Mouse (Mus musculus) retina, embryonic 14.5 days (tissue): ENCODE results near the gene Znhit3.
"Not testable (repeated sequence)": the region's sequence is repeated elsewhere in the genome, so short reads cannot be mapped to it uniquely, and the experiment has no call there.

Experiments used
- DNase-seq: peaks from one replicate; pipeline ENCODE4 v3.0.0-alpha.2; 2015; ENCODE audit warnings: low spot score

Gene Znhit3

DNA sequence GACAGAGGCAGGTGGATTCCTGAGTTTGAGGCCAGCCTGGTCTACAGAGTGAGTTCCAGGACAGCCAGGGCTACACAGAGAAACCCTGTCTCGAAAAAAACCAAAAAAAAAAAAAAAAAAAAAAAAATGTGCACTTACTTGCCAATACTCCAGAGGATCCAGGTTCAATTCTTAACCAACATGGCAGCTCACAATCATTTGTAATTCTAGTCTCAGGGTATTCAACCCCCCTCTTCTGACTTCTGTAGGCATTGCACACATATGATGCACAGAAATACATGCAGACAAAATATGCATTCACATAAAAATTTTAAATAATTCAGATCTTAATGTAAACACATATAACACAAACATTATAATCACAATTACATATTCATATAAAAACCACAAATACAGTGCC, 40.1 kb downstream of the Znhit3 start:
- not testable (repeated sequence) for DNase-seq

GRCm38 (mm10) chr11:84873042-84873833, 42.9 kb downstream of the Znhit3 start:
- DNase-seq = no peak

- DNase-seq = no peak
Observed at GRCm38 (mm10) chr11:84871548-84872069, 44.6 kb downstream of the Znhit3 start.

DNA sequence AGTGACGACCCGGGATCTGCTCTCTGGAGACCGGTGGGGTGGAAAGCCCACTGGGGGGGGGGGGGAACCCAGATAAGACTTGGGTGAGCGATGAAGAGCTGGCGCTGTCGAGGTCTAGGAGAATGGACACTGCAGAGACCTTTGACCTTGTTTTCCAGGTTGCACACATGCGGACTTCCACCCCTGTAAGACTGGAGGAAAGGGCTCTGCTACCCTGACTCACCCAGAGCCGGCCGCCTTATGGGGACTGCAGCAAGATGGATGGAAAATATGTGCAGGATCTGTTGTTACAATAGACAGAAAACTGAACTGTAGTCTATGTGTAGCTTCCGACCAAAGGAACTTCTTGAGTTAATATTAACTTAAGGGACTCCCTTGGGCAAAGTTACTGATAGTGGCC, 45.1 kb downstream of the Znhit3 start:
- DNase-seq = peak; percentile 70

- DNase-seq = peak; percentile 91
Observed at GRCm38 (mm10) chr11:84870337-84871043, 45.7 kb downstream of the Znhit3 start, which contains the start of gene Ggnbp2. Gene Ggnbp2, minus strand, starts transcription at chr11:84870817.

DNA sequence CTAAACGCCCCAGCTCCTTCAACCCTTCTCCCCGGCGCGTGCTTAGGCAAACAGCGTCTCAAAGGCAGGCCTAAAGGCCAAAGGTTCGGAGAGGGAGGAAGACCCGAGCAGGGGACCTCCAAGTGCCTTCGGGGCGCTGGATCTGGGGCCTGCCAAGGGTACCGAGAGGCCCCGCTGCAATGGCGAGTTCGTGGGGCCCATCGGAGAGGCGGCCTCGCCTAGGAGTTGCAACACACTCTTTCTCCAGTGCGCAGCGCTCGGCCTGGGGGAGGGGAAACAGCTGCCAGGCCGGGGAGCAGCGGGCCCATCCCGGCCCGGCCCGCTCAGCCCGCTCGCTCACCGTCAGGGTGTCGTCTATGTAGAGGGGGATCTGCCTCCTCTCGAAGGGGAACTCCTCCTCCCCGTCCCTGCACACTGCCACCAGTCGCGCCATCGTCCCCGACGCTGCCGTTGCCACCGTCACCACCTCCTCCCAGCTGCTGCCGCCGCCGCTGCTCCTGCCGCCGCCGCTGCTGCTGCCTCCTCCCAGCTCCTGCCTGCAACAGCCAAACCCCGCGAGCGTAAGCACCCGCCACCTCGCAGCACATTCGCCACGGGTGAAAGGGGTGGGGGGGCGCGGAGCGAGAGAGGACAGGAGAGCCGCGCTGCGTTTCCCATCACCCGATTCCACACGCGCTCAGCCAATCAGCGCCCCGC, 46.5 kb downstream of the Znhit3 start:
- peak; percentile 96 for DNase-seq

DNA sequence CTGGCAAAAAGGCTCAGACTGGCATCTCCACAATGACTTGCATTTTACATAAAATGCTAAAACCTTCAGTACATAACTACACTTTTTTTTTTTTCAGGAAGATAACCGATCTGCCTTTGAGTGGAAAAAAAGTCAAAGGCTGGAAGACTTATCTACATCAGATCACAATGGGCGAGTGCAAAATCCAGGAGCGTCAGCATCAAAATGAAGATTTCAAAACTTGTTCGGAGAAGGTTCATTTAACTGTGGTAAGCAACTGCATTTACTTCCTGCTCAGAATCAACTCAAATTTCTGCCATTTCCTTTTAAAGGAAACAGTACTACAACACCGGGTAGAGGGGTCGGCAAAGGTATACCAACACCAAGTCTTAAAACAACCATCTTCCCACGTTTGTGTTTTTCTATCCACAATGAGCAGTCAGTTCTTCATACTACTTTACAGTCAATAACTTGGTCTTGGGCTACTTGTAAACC, 47.3 kb downstream of the Znhit3 start:
- no peak for DNase-seq

GRCm38 (mm10) chr11:84867586-84867985, 48.6 kb downstream of the Znhit3 start:
- no peak for DNase-seq

DNA sequence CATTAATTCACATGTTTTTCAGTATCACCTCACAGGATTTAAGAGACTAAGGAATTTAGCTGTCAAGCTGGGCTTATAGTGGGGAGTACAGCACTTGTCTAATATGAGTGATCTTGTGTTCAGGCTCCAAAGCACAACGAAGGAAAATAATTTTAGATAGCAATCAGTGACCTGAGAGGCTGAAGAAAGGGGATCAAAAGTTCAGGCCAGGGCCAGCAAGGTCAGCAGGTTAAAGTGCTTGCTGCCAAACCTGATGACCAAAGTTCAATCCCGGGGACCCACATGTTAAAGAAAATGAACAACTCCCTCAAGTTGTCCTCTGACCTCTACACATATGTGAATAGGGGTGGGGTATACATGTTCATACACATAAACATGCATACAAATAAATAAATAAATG, 50.9 kb downstream of the Znhit3 start:
- DNase-seq = no peak
